Mouse (Mus musculus) heart, postnatal 0 days (tissue): ENCODE measurements around the gene Plekho1.

Experiments used
- CTCF ChIP-seq: IDR thresholded peaks from 2 replicates; pipeline ENCODE4 v1.5.1; 2016; ENCODE audit warnings: antibody characterized with exemption, control low read depth, low read depth
- EP300 ChIP-seq: IDR thresholded peaks from 2 replicates; pipeline ENCODE4 v1.6.1; 2016; ENCODE audit warnings: antibody characterized with exemption, low read depth

DNA sequence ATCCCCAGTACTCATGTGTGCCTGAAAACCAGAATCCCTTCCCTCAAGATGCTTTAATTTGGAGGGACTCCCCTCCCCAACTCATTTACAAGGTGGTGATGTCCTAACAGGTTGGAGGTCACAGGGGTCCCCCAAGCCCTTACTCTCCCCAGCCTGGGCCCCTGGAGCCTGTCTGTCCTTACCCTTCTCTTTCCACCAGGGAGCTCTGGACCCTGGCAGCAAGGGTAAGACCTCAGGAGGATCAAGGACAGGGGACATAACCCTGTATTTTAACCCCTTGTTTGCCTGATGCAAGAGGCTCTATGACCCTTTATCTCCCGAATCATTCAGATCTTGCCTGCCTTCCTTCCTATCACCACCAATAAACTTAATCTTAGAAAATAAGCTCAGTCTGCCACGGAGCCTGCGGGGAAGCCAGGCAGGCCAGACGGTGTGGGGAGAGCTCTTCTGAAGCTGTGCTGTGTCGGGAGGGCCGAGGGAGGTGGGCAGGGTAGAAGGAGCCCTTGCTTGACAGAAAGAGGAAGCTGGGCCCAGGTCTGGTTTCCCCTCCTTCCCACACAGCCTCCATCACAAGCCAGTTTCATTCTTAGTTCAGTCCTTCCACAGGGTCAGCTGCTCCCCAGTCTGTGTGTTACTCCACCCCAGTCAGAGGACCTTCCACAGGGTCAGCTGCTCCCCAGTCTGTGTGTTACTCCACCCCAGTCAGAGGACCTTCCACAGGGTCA, 8.3 kb downstream of the Plekho1 start:
- TF ChIP-seq EP300 (no peak), CTCF (no peak)
